Mouse (Mus musculus): ENCODE data around the gene Os9. TPM values are rescaled to one million over a fixed set of nuclear protein-coding genes. Genes with fewer than 3 reads are reported as not detected.

The Os9 gene
- 108 TPM for polyA plus RNA-seq (2015; fragmentation: Illumina TruSeq; extraction: RNeasy Lipid Tissue Mini Kit (QIAGEN cat#74804); ENCODE audit: low read depth, low replicate concordance)

DNA sequence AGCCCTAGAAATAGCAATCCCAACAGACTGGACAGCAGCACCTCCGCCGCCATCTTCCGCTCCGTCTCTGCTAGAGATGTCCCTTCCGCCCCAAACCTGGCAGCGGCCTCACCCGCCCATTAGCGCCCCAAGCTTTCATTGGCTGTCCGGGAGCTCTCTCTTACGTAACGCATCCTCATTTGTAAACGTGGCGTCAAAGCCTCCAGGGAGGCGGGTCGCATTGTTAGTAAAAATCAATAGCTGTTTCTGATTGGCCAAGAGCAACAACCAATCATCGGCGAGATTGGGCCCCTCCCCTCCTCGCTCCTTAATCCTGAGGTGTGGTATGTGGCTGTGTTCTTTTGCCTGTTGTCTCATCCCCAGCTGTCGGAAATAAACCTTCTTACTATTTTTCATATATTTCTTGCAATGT, at the start of gene Os9:
Os9 (minus strand) TSS at position 66 of the 412 bp plus-strand sequence.

DNA sequence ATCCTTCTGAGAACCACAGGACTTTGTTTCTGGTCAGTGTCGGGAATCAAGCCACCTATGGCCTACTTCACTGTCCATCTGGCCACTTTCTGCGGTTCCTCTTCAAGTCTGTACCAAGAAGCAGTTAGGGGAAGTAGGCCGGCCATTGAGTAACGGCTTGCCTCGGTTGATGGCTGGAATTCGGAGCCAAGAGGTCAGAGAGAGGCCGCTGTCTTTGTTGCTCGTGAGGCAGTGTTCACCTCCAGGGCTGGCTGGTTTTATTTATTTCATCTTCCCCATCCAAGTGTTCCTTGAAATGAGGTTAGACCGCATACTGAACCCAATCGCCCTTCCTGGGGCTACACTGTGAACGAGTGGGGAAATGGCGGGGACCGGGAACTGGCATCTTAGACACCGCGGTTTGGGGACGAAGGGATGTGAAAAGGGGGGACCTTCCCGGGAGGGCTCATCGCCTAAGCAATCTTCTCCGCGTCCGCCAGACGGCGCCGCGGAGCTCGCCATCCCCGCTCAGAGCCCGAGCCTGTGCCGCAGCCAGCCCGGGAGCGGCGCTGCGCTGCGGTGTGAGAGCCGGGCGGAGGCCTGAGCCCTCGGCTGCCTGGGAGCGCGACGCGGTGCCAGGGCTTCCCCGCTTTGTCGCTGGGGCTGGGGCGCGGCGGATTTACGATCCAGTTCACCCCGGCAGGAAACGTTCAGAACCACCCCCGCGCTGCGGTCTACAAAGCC, 43.9 kb upstream of the Os9 start, which contains the start of gene B4galnt1:
B4galnt1 (plus strand) TSS at position 595 of the 723 bp plus-strand sequence.

DNA sequence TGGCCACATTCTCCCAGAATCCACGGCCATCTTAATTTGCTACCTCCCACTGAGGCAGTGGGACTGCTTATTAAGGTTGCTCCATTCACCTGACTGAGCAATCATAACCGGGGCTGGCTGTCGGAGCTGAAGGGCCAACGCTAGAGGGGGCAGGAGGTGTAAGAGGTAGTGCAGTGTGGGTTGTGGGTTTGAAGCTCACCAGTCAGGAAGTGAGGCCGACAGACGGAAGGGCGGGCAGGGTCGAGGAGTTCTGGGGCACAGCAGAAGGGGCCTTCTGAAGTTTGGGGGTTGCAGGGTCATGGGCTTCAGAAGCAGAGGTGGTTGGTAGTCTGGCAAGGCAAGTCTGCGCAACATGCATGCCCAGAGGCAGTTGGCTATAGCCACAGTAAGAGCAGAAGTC, 45.9 kb downstream of the Os9 start, which contains the start of gene Agap2:
Agap2 (plus strand) TSS at position 205 of the 400 bp plus-strand sequence.

DNA sequence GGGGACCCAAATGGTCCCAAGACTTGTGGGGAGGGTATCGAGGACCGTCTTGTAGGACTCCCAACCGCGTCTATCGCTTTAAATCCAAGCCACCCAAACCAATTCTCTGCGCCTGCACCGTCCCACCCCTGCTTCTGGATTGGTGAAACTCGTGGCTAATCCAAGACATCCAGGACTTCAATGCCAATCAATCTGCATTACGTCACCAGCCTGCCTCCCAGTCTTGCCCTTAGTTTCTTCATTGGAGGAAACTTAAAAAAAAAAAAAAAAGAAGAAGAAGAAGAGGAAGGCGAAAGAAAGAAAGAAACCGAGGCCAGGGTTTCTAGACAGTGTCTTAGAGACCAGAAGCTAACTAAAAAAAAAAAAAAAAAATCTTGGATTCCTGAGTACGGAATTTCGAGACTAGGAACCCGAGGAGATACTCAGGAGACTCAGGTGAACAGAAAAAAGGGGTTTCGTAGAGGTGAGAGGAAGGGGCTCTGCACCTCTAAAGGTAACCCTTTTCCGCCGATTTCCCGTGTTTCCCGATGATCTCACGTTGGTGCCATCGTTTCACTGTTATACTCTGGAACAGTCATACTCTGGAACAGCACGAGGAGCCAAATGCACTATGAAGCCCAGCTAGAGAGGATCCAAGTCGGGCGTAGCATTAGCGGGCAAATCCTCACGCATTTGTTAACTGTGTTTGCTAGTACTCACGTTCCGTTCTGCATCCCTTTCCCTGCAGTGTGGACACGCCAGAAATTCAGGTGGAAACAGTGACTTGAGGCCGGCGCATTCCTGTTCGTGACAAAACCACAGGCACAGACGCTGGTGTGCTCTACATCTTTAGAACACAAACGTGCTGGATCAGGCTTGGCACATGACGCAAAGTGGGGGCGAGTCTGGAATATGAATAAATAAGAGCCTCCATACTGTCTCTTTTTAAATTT, 50.5 kb downstream of the Os9 start, which contains the start of gene Tspan31:
Tspan31 (minus strand) TSS at position 75 of the 932 bp plus-strand sequence.

DNA sequence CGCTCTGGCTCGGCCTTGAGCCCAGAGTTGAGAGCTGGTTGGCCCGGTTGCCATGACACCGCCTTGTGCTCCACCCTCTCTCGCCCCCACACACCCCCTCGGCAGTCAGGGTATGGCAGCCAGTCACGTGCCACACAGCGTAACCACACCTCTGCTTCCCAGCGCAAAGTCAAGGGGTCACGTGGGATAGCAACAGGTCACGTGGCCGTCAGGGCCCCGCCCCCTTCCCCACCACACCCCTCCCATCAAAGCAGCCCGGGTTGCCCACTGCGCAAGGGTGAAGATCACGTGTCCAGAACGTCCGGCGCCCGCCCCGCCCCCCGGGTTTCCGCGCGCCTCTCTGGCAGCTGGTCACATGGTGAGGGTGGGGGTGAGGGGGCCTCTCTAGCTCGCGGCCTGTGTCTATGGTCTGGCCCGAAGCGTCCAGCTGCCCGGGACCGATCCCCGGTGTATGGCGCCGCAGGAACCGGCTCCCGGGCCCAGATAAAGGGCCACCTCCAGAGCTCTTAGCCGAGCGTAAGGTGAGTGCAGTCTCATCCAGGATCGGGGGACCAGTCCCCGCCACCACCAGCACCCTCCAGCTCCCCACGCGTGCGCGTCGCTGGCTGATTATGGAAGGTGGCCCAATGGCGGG, 57.6 kb downstream of the Os9 start, which contains the start of gene Cdk4:
Cdk4 (plus strand) TSS at position 296 of the 634 bp plus-strand sequence.

DNA sequence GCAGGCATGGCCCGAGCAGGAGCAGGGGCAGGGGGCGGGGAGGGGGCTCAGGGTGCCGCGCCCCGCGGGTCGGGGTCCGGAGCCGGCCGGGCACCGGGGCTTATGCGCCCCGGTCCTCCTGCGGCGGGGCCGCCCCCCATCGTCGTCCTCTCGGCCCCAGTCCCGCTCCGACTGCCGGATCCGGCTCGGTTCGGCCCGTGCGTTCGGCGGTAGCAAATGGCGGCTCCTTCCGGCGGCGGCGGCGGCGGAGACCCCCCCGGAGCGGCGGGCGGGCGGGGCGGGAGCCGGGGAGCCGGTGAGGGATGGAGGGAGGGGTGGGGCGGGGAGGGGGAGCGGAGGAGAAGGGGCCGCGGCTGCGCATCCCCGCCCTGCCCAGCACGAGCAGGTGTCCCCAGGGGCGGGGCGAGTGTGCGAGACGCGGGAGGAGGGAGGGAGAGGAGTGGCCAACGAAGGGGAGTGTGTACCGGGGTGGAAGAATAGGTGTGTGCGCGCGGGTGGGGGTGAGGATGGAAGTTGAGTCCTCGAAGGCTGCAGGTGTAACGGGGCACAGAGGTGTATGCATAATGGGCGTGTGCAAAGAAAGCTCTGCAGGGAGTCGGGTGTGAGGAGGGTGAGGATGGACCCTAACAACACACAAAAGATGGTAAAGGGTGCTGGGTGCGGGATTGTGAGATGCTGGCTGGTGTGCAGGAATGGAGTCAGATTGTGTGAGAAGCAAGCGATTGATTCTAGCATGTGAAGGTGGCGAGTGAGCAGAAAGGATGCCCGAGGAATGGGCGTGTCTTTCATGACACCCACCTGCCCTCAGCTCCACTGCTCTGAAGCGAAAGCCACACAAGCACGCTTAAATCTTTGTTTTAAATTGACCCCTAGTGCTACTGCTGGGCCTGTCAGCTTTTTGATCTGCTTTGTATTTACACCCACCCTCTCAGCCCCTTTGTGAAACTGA, 60.7 kb downstream of the Os9 start, which contains the start of gene March9:
March9 (minus strand) TSS at position 217 of the 949 bp plus-strand sequence.

DNA sequence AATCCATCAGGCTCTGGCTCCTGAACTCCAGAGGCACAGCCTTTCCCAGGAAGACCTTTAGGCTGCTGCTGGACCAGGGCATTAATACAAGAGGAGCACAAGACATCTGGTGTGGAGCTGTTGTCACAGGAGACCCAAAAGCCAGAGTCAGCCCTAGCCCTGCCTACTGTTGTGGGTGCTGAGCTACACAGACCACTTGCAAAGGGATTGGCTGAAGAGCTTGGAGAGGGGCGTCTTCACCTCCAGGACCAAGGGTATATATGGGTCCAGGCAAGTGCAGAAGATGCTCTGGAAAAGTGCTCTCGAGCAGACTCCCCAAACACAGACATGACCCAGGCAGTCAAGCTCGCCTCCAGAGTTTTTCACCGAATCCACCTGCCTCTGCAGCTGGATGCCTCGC, 73.0 kb downstream of the Os9 start, which contains the start of gene Cyp27b1:
Cyp27b1 (plus strand) TSS at position 297 of the 400 bp plus-strand sequence.

Other genes starting within 250 kb of the Os9 start
- 9.2 TPM for gene Atp23, start 219.8 kb downstream of the Os9 start, polyA plus RNA-seq (2015; fragmentation: Illumina TruSeq; extraction: RNeasy Lipid Tissue Mini Kit (QIAGEN cat#74804); ENCODE audit: low read depth, low replicate concordance)
- gene Ctdsp2, start 142.4 kb downstream of the Os9 start, polyA plus RNA-seq (2015; fragmentation: Illumina TruSeq; extraction: RNeasy Lipid Tissue Mini Kit (QIAGEN cat#74804); ENCODE audit: low read depth, low replicate concordance): 50.5 TPM
- 0.52 TPM for gene Avil, start 120.4 kb downstream of the Os9 start, polyA plus RNA-seq (2015; fragmentation: Illumina TruSeq; extraction: RNeasy Lipid Tissue Mini Kit (QIAGEN cat#74804); ENCODE audit: low read depth, low replicate concordance)
- gene Tsfm, start 90.3 kb downstream of the Os9 start, polyA plus RNA-seq (2015; fragmentation: Illumina TruSeq; extraction: RNeasy Lipid Tissue Mini Kit (QIAGEN cat#74804); ENCODE audit: low read depth, low replicate concordance): 28.8 TPM
- 12.4 TPM for gene Mettl1, start 79.7 kb downstream of the Os9 start, polyA plus RNA-seq (2015; fragmentation: Illumina TruSeq; extraction: RNeasy Lipid Tissue Mini Kit (QIAGEN cat#74804); ENCODE audit: low read depth, low replicate concordance)
- not detected for gene Eef1akmt3, start 79.6 kb downstream of the Os9 start, polyA plus RNA-seq (2015; fragmentation: Illumina TruSeq; extraction: RNeasy Lipid Tissue Mini Kit (QIAGEN cat#74804); ENCODE audit: low read depth, low replicate concordance)
- gene Cyp27b1, start 72.9 kb downstream of the Os9 start, polyA plus RNA-seq (2015; fragmentation: Illumina TruSeq; extraction: RNeasy Lipid Tissue Mini Kit (QIAGEN cat#74804); ENCODE audit: low read depth, low replicate concordance): 0.46 TPM
- 12.9 TPM for gene March9, start 60.9 kb downstream of the Os9 start, polyA plus RNA-seq (2015; fragmentation: Illumina TruSeq; extraction: RNeasy Lipid Tissue Mini Kit (QIAGEN cat#74804); ENCODE audit: low read depth, low replicate concordance)
- 117 TPM for gene Cdk4, start 57.6 kb downstream of the Os9 start, polyA plus RNA-seq (2015; fragmentation: Illumina TruSeq; extraction: RNeasy Lipid Tissue Mini Kit (QIAGEN cat#74804); ENCODE audit: low read depth, low replicate concordance)
- gene Tspan31, start 50.9 kb downstream of the Os9 start, polyA plus RNA-seq (2015; fragmentation: Illumina TruSeq; extraction: RNeasy Lipid Tissue Mini Kit (QIAGEN cat#74804); ENCODE audit: low read depth, low replicate concordance): 99.1 TPM
- gene Agap2, start 45.8 kb downstream of the Os9 start, polyA plus RNA-seq (2015; fragmentation: Illumina TruSeq; extraction: RNeasy Lipid Tissue Mini Kit (QIAGEN cat#74804); ENCODE audit: low read depth, low replicate concordance): 315 TPM
- gene B4galnt1, start 44.1 kb upstream of the Os9 start, polyA plus RNA-seq (2015; fragmentation: Illumina TruSeq; extraction: RNeasy Lipid Tissue Mini Kit (QIAGEN cat#74804); ENCODE audit: low read depth, low replicate concordance): 103 TPM
- gene Slc26a10, start 59.5 kb upstream of the Os9 start, polyA plus RNA-seq (2015; fragmentation: Illumina TruSeq; extraction: RNeasy Lipid Tissue Mini Kit (QIAGEN cat#74804); ENCODE audit: low read depth, low replicate concordance): 5.2 TPM
- gene Arhgef25, start 69.0 kb upstream of the Os9 start, polyA plus RNA-seq (2015; fragmentation: Illumina TruSeq; extraction: RNeasy Lipid Tissue Mini Kit (QIAGEN cat#74804); ENCODE audit: low read depth, low replicate concordance): 181 TPM
- gene Dtx3, start 74.6 kb upstream of the Os9 start, polyA plus RNA-seq (2015; fragmentation: Illumina TruSeq; extraction: RNeasy Lipid Tissue Mini Kit (QIAGEN cat#74804); ENCODE audit: low read depth, low replicate concordance): 238 TPM
- gene Pip4k2c, start 90.5 kb upstream of the Os9 start, polyA plus RNA-seq (2015; fragmentation: Illumina TruSeq; extraction: RNeasy Lipid Tissue Mini Kit (QIAGEN cat#74804); ENCODE audit: low read depth, low replicate concordance): 84.7 TPM
- 1,243 TPM for gene Kif5a, start 142.2 kb upstream of the Os9 start, polyA plus RNA-seq (2015; fragmentation: Illumina TruSeq; extraction: RNeasy Lipid Tissue Mini Kit (QIAGEN cat#74804); ENCODE audit: low read depth, low replicate concordance)
- gene Dctn2, start 145.2 kb upstream of the Os9 start, polyA plus RNA-seq (2015; fragmentation: Illumina TruSeq; extraction: RNeasy Lipid Tissue Mini Kit (QIAGEN cat#74804); ENCODE audit: low read depth, low replicate concordance): 329 TPM
- 25.4 TPM for gene Mbd6, start 167.9 kb upstream of the Os9 start, polyA plus RNA-seq (2015; fragmentation: Illumina TruSeq; extraction: RNeasy Lipid Tissue Mini Kit (QIAGEN cat#74804); ENCODE audit: low read depth, low replicate concordance)
- 67.4 TPM for gene Mars, start 190.7 kb upstream of the Os9 start, polyA plus RNA-seq (2015; fragmentation: Illumina TruSeq; extraction: RNeasy Lipid Tissue Mini Kit (QIAGEN cat#74804); ENCODE audit: low read depth, low replicate concordance)
- 1.1 TPM for gene Arhgap9, start 200.8 kb upstream of the Os9 start, polyA plus RNA-seq (2015; fragmentation: Illumina TruSeq; extraction: RNeasy Lipid Tissue Mini Kit (QIAGEN cat#74804); ENCODE audit: low read depth, low replicate concordance)
- 1.8 TPM for gene Gli1, start 220.8 kb upstream of the Os9 start, polyA plus RNA-seq (2015; fragmentation: Illumina TruSeq; extraction: RNeasy Lipid Tissue Mini Kit (QIAGEN cat#74804); ENCODE audit: low read depth, low replicate concordance)
- gene Inhbe, start 233.3 kb upstream of the Os9 start, polyA plus RNA-seq (2015; fragmentation: Illumina TruSeq; extraction: RNeasy Lipid Tissue Mini Kit (QIAGEN cat#74804); ENCODE audit: low read depth, low replicate concordance): 0.13 TPM
- not detected for gene Inhbc, start 249.3 kb upstream of the Os9 start, polyA plus RNA-seq (2015; fragmentation: Illumina TruSeq; extraction: RNeasy Lipid Tissue Mini Kit (QIAGEN cat#74804); ENCODE audit: low read depth, low replicate concordance)